Mouse (Mus musculus): ENCODE measurements around the gene Asxl2. TPM values are rescaled to one million over a fixed set of nuclear protein-coding genes. Genes with fewer than 3 reads are reported as not detected.
"Not testable (repeated sequence)": the region's sequence is repeated elsewhere in the genome, so short reads cannot be mapped to it uniquely, and the experiment has no call there.

Asxl2 gene
- polyA plus RNA-seq, 1 experiment, result 12.0 TPM

- peak; percentile 55 to 69 for DNase-seq (ENCODE audit: extremely low spot score in 1 of 2, low spot score in 1 of 2)
Observed at GRCm38 (mm10) chr12:3427067-3427889, 621 bp downstream of the Asxl2 start.

GRCm38 (mm10) chr12:3427891-3428775 lies 1.5 kb downstream of the Asxl2 start:
- no peak for DNase-seq (ENCODE audit: extremely low spot score in 1 of 2, low spot score in 1 of 2)

- DNase-seq (ENCODE audit: extremely low spot score in 1 of 2, low spot score in 1 of 2), result no peak
Observed at GRCm38 (mm10) chr12:3429681-3430442, 3.2 kb downstream of the Asxl2 start.

GRCm38 (mm10) chr12:3430443-3430753 lies 3.7 kb downstream of the Asxl2 start:
- no peak for DNase-seq (ENCODE audit: extremely low spot score in 1 of 2, low spot score in 1 of 2)

GRCm38 (mm10) chr12:3430985-3431384 lies 4.3 kb downstream of the Asxl2 start:
- no peak for DNase-seq (ENCODE audit: extremely low spot score in 1 of 2, low spot score in 1 of 2)

GRCm38 (mm10) chr12:3433736-3434135 lies 7.1 kb downstream of the Asxl2 start:
- DNase-seq (ENCODE audit: extremely low spot score in 1 of 2, low spot score in 1 of 2), result no peak

GRCm38 (mm10) chr12:3436446-3436845 lies 9.8 kb downstream of the Asxl2 start:
- no peak for DNase-seq (ENCODE audit: extremely low spot score in 1 of 2, low spot score in 1 of 2)

GRCm38 (mm10) chr12:3437815-3438214 lies 11.2 kb downstream of the Asxl2 start:
- DNase-seq (ENCODE audit: extremely low spot score in 1 of 2, low spot score in 1 of 2), result no peak

- no peak for DNase-seq (ENCODE audit: extremely low spot score in 1 of 2, low spot score in 1 of 2)
Observed at GRCm38 (mm10) chr12:3440916-3441315, 14.3 kb downstream of the Asxl2 start.

GRCm38 (mm10) chr12:3441361-3441760 lies 14.7 kb downstream of the Asxl2 start:
- DNase-seq (ENCODE audit: extremely low spot score in 1 of 2, low spot score in 1 of 2), result no peak

GRCm38 (mm10) chr12:3453554-3453953 lies 26.9 kb downstream of the Asxl2 start:
- DNase-seq (ENCODE audit: extremely low spot score in 1 of 2, low spot score in 1 of 2), result no peak

GRCm38 (mm10) chr12:3463087-3463486 lies 36.4 kb downstream of the Asxl2 start:
- no peak for DNase-seq (ENCODE audit: extremely low spot score in 1 of 2, low spot score in 1 of 2)

- DNase-seq (ENCODE audit: extremely low spot score in 1 of 2, low spot score in 1 of 2), result no peak
Observed at GRCm38 (mm10) chr12:3499662-3500061, 73.0 kb downstream of the Asxl2 start.

- no peak for DNase-seq (ENCODE audit: extremely low spot score in 1 of 2, low spot score in 1 of 2)
Observed at GRCm38 (mm10) chr12:3500071-3500470, 73.4 kb downstream of the Asxl2 start.

- DNase-seq (ENCODE audit: extremely low spot score in 1 of 2, low spot score in 1 of 2), result peak in 1 of 2 experiments; percentile 36
Observed at GRCm38 (mm10) chr12:3518665-3519297, 92.1 kb downstream of the Asxl2 start.

GRCm38 (mm10) chr12:3521806-3522205 lies 95.1 kb downstream of the Asxl2 start:
- DNase-seq (ENCODE audit: extremely low spot score in 1 of 2, low spot score in 1 of 2), result not testable (repeated sequence)

GRCm38 (mm10) chr12:3525536-3525935 lies 98.9 kb downstream of the Asxl2 start:
- no peak for DNase-seq (ENCODE audit: extremely low spot score in 1 of 2, low spot score in 1 of 2)

GRCm38 (mm10) chr12:3535446-3535845 lies 108.8 kb downstream of the Asxl2 start:
- DNase-seq (ENCODE audit: extremely low spot score in 1 of 2, low spot score in 1 of 2), result not testable (repeated sequence)

GRCm38 (mm10) chr12:3537616-3538015 lies 111.0 kb downstream of the Asxl2 start:
- no peak for DNase-seq (ENCODE audit: extremely low spot score in 1 of 2, low spot score in 1 of 2)

GRCm38 (mm10) chr12:3538036-3538435 lies 111.4 kb downstream of the Asxl2 start:
- DNase-seq (ENCODE audit: extremely low spot score in 1 of 2, low spot score in 1 of 2), result no peak

All from frontal cortex, adult 2 months (tissue).